Mouse (Mus musculus): ENCODE data around the gene Peak1.
"Not testable (repeated sequence)": the region's sequence is repeated elsewhere in the genome, so short reads cannot be mapped to it uniquely, and the experiment has no call there.

Peak1 gene

GRCm38 (mm10) chr9:56255676-56256432 is 162.0 kb downstream of the Peak1 start:
- no peak for DNase-seq (ENCODE audit: low spot score)

- no peak for DNase-seq (ENCODE audit: low spot score)
Measured at GRCm38 (mm10) chr9:56244336-56244735, 173.5 kb downstream of the Peak1 start.

GRCm38 (mm10) chr9:56243885-56244284 is 174.0 kb downstream of the Peak1 start:
- no peak for DNase-seq (ENCODE audit: low spot score)

- DNase-seq (ENCODE audit: low spot score): no peak
Measured at GRCm38 (mm10) chr9:56242686-56243085, 175.2 kb downstream of the Peak1 start.

DNA sequence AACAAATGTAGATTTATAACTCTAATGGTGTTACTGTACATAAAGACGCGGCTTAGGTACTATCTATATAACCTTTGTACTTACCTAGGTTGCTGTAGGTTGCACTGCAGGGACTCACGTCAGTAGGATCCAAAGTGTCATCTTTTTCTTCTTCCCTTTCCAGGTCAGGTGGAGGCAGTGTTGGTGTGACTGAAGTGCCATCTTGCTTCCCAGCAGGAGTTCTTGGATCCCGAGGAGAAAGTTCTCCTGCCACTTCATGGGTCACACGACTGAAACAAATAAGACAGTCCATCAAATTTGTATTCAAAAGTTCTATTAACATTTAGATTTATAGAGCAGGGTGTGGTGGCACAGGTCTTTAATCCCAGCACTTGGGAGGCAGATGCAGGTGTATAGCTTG is 176.8 kb downstream of the Peak1 start:
- DNase-seq (ENCODE audit: low spot score): no peak

- DNase-seq (ENCODE audit: low spot score): no peak
Measured at GRCm38 (mm10) chr9:56235871-56236298, 182.0 kb downstream of the Peak1 start.

- DNase-seq (ENCODE audit: low spot score): no peak
Measured at GRCm38 (mm10) chr9:56235281-56235680, 182.6 kb downstream of the Peak1 start.

- no peak for DNase-seq (ENCODE audit: low spot score)
Measured at GRCm38 (mm10) chr9:56234561-56234960, 183.3 kb downstream of the Peak1 start.

- DNase-seq (ENCODE audit: low spot score): no peak
Measured at GRCm38 (mm10) chr9:56233316-56233715, 184.6 kb downstream of the Peak1 start.

DNA sequence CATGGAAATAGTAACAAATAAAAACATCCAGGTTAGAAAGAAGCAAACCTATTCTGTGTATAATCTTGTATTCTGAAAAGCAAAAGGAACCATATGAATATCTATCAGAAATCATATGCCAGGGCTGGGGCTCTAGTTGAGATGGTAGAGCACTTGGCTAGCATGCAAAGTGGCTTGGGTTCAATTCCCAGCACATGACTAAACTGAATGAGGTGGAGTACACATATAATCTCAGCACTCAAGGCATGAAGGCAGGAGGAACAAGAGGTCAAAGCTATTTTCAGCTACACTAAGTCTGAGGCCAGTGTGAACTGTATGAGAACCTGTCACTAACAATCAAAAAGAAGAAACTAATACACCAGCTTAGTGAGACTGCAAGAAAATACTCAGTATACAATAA is 187.0 kb downstream of the Peak1 start:
- DNase-seq (ENCODE audit: low spot score): no peak

GRCm38 (mm10) chr9:56227626-56228025 is 190.2 kb downstream of the Peak1 start:
- DNase-seq (ENCODE audit: low spot score): no peak

GRCm38 (mm10) chr9:56223429-56224051 is 194.3 kb downstream of the Peak1 start:
- not testable (repeated sequence) for DNase-seq (ENCODE audit: low spot score)

DNA sequence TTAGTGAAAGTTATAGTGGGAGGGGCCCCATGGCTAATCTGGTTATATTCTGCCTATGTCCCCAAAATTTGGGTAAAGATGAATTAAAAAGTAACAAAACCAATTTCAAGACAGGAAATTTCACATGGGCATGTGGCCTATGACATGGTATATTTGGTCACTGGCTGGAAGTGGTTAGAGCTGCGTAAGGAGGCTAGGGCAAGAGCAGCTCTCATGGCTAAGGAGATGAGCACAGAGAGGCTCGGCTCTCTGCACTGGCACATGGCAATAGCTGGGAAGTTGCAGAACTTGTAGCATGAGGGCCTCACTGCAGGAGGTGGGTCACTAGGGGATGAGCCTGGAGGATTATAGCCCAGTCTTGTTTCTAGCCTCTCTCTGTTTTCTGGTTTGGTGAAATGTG is 199.0 kb downstream of the Peak1 start:
- DNase-seq (ENCODE audit: low spot score): no peak

DNA sequence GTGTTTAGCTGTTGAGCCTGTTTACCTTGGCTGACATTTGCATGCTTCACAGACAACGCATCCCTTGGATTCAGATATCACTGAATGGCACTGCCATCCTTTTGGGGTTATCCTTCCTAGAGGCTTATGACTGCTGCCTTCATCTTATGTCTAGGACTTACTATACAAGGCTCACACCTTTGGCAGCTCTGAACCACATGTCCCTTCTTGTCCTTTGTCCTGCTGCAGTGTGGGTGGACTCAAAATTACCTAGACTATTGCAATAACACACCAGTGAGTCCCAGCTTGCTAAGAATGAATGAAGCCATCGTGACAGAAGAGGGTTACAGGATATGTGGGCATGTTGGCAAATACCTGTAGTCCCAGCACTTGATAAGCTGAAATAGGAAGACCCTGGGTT is 199.8 kb downstream of the Peak1 start:
- no peak for DNase-seq (ENCODE audit: low spot score)

- no peak for DNase-seq (ENCODE audit: low spot score)
Measured at GRCm38 (mm10) chr9:56217386-56217785, 200.5 kb downstream of the Peak1 start.

- no peak for DNase-seq (ENCODE audit: low spot score)
Measured at GRCm38 (mm10) chr9:56213451-56214291, 204.2 kb downstream of the Peak1 start.

GRCm38 (mm10) chr9:56208817-56209216 is 209.1 kb downstream of the Peak1 start:
- DNase-seq (ENCODE audit: low spot score): no peak

DNA sequence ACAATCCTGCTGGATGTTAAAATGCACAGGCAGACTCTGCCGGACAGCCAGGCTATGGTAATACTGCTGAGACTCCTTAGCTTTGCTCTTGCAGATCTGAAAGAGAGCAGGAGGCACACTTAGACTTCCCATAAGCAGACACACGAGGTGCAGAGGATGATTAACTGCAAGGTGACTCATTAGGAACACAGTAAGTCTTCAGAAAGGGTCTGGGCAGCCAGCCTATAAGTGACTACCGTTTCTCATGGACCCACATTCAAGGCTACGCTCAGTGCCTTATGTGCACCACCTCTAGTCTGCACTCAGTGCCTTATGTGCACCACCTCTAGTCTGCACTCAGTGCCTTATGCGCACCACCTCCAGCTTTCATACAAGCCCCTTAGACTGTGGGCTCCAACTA is 210.4 kb downstream of the Peak1 start:
- DNase-seq (ENCODE audit: low spot score): no peak

DNA sequence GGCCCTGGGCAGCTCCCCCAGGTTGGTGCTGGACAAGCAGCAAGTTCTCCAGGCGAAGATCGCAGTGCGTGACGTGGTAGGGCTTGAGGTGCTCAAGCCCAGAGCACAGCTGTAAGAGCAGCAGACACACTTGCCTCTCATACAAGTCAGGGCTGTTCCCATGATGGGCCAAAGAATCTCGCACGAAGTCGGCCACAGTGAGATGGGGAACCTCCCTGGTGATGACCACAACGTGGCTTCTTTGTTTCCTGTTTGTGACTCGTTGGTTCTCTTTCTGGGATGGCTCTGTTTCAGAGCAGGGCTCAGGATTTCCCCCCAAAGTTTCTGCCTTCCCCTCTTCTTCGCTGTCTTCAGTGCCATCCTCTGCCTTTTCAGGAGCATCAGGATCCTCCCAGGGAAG is 210.8 kb downstream of the Peak1 start:
- DNase-seq (ENCODE audit: low spot score): no peak

DNA sequence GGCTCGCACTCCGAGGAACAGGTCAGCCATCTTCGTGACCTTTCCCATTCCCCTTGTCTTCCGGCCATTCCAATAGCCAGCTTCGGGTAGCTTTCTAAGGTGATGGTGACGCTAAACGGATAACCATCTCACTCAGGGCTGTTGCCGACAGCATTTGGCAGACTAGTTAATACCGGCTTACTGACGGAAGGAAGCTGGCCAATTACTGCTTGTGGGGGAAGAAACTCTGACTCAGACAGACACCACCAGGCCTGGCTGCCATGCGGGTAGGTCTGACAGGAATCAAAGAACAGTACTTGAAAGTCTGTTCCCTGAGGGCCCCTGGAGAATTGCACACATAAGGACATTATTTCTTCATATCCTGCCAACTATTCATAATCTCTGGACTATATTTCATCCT is 212.5 kb downstream of the Peak1 start:
- DNase-seq (ENCODE audit: low spot score): no peak

DNA sequence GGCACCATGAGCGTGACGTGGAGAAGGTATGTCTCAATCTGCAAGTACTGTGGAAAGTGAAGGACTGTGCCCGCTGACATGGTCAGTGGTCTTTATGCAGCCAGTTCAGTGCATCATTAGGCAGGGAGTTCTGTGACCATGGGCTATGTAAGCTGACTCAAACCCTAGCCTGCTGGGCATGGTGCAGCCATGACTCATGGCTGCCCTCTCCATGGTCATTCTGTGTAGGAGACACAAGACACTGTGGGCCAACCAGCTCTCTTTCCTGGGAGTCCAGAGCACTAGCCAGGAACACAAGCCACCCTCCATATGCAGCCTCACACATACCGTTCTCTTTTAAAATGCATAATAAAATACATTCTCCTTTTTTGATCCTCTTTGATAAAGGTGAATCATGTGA is 213.6 kb downstream of the Peak1 start:
- DNase-seq (ENCODE audit: low spot score): no peak

GRCm38 (mm10) chr9:56200645-56201314 is 217.1 kb downstream of the Peak1 start:
- DNase-seq (ENCODE audit: low spot score): peak; percentile 57
